In the genomic region with DNA sequence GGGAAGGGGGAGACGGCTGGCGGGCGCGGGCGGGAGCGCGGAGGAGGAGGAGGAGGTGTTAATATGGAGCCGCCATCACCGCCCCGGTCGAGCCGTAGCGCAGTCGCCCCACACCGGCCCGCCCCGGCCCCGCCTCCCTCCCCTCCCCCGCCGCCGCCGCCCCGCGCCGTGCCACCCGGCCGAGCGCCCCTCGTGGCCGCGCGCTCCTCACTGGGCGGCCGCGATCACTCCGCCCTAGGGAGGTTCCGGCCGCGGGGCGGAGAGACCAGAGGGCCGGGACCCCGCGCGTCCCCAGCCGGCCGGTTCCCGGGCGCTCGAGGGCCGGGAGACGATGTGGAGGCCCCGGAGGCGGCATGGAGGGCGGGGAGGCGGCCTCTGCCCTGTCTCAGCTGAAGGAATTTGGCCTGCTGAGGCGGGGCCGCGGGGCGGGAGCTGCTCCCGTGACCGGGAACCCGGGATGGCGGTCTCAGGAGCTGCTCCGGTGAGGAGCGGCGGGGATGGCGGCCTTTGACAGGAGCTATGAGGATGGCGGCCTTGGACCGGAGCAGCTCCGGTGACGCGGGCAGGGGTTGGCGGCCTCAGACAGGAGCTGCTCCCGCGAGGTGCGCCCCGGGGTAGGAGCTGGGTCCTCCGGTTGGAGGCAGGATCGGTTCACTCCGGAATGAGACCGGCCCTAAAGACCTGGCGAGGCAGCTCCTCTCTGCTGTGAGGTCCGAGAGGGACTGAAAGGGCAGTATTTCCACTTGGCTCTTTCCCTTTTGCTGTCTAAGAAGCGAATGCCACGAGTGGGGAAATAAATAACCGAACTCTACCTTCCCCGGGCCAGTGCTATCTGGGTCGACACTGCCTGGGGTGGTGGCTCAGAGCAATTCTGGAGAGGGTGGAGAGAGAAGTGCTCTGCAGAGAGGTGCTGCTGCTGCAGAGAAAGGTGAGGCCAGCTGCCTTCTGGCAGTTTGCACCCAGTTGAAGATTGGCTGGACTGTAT, we compare ENCODE assay signal across 8 mouse cellular contexts. TPM values are rescaled to one million over a fixed set of nuclear protein-coding genes. Genes with fewer than 3 reads are reported as not detected.
DNase-seq lines count a peak whose midpoint lies in the region; ATAC-seq lines count a peak whose summit lies in the region.

A gene (minus strand): TSS at position 137 of the 985 bp plus-strand sequence.

- intact Hi-C loops in gastrocnemius, postnatal 14 days (cut with DNase I; ENCODE audit: low total_unique reads), result no loop called here
- intact Hi-C loops in left cerebral cortex, postnatal 10 days (cut with DNase I), result no loop called here

- DNase-seq in adipocyte (ENCODE audit: low spot score), result peak; percentile 79
- peak; percentile 80 for DNase-seq in embryo, embryonic 10 days (ENCODE audit: low spot score)
- DNase-seq in gastrocnemius, postnatal 14 days, result peak; percentile 85
- peak; percentile 72 to 89 for DNase-seq in left cerebral cortex, postnatal 10 days (ENCODE audit: extremely low spot score in 1 of 2, low spot score in 2 of 2)
- peak; percentile 85 for DNase-seq in right cerebral cortex, postnatal 25 days
- DNase-seq in urinary bladder, postnatal 4 days (ENCODE audit: low spot score in 2 of 2), result peak; percentile 75 to 83

- ATAC-seq in inflammation-experienced regulatory T-cells, adult 6 months, result peak; percentile 47
- peak; percentile 45 for ATAC-seq in megakaryocyte-erythroid progenitor cell, adult 5-6 weeks (replicated peaks; ENCODE audit: low FRiP score, low TSS enrichment, poor library complexity, severe bottlenecking)

RNA-seq across cellular contexts. Expression of the gene that starts here (rescaled TPM):
- 10 to 100 TPM; 17.5 to 19.8 TPM for total RNA-seq in gastrocnemius, postnatal 14 days (2021)
- polyA plus RNA-seq in inflammation-experienced regulatory T-cells, adult 6 months (2017; shearing (Covaris generic)), result 10 to 100 TPM; 10.9 to 19.9 (median 14.6) TPM
- 10 to 100 TPM; 47.7 to 49.8 TPM for total RNA-seq in left cerebral cortex, postnatal 10 days (2021)
- total RNA-seq in megakaryocyte-erythroid progenitor cell, adult 5-6 weeks (2014; fragmentation: Nextera tagmentation), result 26.1 and 35.9 TPM in 2 replicates
- 18.3 and 28.4 TPM in 2 replicates for total RNA-seq in megakaryocyte-erythroid progenitor cell, adult 5-6 weeks (2017)

Comparison
In these comparisons a context has a peak if more than half of its experiments do, and no peak if none do; other contexts are left out.
1. Peak in every context shown above with its lines: DNase-seq and ATAC-seq.